Mouse (Mus musculus): Measurements from ENCODE around the gene Golph3.

Gene Golph3

GRCm38 (mm10) chr15:12321091-12321787 lies at the start of gene Golph3:
Gene Golph3, plus strand, starts transcription at chr15:12321450.
- peak; percentile 95 to 99 for DNase-seq (ENCODE audit: low spot score in 2 of 2)

GRCm38 (mm10) chr15:12273325-12274052 lies 47.8 kb upstream of the Golph3 start:
- DNase-seq (ENCODE audit: low spot score in 2 of 2), result no peak

GRCm38 (mm10) chr15:12274053-12274769 lies 47.0 kb upstream of the Golph3 start:
- no peak for DNase-seq (ENCODE audit: low spot score in 2 of 2)

- DNase-seq (ENCODE audit: low spot score in 2 of 2), result no peak
Observed at GRCm38 (mm10) chr15:12275091-12275623, 46.1 kb upstream of the Golph3 start.

GRCm38 (mm10) chr15:12279816-12280215 lies 41.4 kb upstream of the Golph3 start:
- DNase-seq (ENCODE audit: low spot score in 2 of 2), result no peak

- DNase-seq (ENCODE audit: low spot score in 2 of 2), result no peak
Observed at GRCm38 (mm10) chr15:12284794-12285534, 36.3 kb upstream of the Golph3 start.

- DNase-seq (ENCODE audit: low spot score in 2 of 2), result no peak
Observed at GRCm38 (mm10) chr15:12285535-12285809, 35.8 kb upstream of the Golph3 start.

- DNase-seq (ENCODE audit: low spot score in 2 of 2), result no peak
Observed at GRCm38 (mm10) chr15:12290330-12290729, 30.9 kb upstream of the Golph3 start.

GRCm38 (mm10) chr15:12291757-12292156 lies 29.5 kb upstream of the Golph3 start:
- no peak for DNase-seq (ENCODE audit: low spot score in 2 of 2)

- DNase-seq (ENCODE audit: low spot score in 2 of 2), result no peak
Observed at GRCm38 (mm10) chr15:12296228-12296627, 25.0 kb upstream of the Golph3 start.

- no peak for DNase-seq (ENCODE audit: low spot score in 2 of 2)
Observed at GRCm38 (mm10) chr15:12298231-12298737, 23.0 kb upstream of the Golph3 start.

GRCm38 (mm10) chr15:12301771-12302170 lies 19.5 kb upstream of the Golph3 start:
- no peak for DNase-seq (ENCODE audit: low spot score in 2 of 2)

- DNase-seq (ENCODE audit: low spot score in 2 of 2), result no peak
Observed at GRCm38 (mm10) chr15:12306188-12307071, 14.8 kb upstream of the Golph3 start.

GRCm38 (mm10) chr15:12307114-12307513 lies 14.1 kb upstream of the Golph3 start:
- DNase-seq (ENCODE audit: low spot score in 2 of 2), result no peak

- DNase-seq (ENCODE audit: low spot score in 2 of 2), result no peak
Observed at GRCm38 (mm10) chr15:12308539-12308938, 12.7 kb upstream of the Golph3 start.

GRCm38 (mm10) chr15:12310676-12311075 lies 10.6 kb upstream of the Golph3 start:
- DNase-seq (ENCODE audit: low spot score in 2 of 2), result no peak

GRCm38 (mm10) chr15:12311465-12311864 lies 9.8 kb upstream of the Golph3 start:
- no peak for DNase-seq (ENCODE audit: low spot score in 2 of 2)

GRCm38 (mm10) chr15:12313255-12313654 lies 8.0 kb upstream of the Golph3 start:
- DNase-seq (ENCODE audit: low spot score in 2 of 2), result no peak

- no peak for DNase-seq (ENCODE audit: low spot score in 2 of 2)
Observed at GRCm38 (mm10) chr15:12314584-12314983, 6.7 kb upstream of the Golph3 start.

- DNase-seq (ENCODE audit: low spot score in 2 of 2), result no peak
Observed at GRCm38 (mm10) chr15:12315996-12316395, 5.3 kb upstream of the Golph3 start.

- no peak for DNase-seq (ENCODE audit: low spot score in 2 of 2)
Observed at GRCm38 (mm10) chr15:12317290-12317689, 4.0 kb upstream of the Golph3 start.
